Mouse (Mus musculus) embryo, embryonic 10 days (tissue): Measurements from ENCODE around the gene Bdkrb2.

Source experiments
- DNase-seq: peaks from one replicate; pipeline ENCODE4 v3.0.0-alpha.2; 2015; ENCODE audit warnings: low spot score

Bdkrb2 gene

GRCm38 (mm10) chr12:105590786-105591185 is 27.8 kb downstream of the Bdkrb2 start:
- no peak for DNase-seq

GRCm38 (mm10) chr12:105592361-105592761 is 29.3 kb downstream of the Bdkrb2 start:
- DNase-seq, result no peak

- no peak for DNase-seq
Observed at GRCm38 (mm10) chr12:105593471-105593870, 30.4 kb downstream of the Bdkrb2 start.

GRCm38 (mm10) chr12:105597135-105597534 is 34.1 kb downstream of the Bdkrb2 start:
- DNase-seq, result no peak

GRCm38 (mm10) chr12:105598503-105598902 is 35.5 kb downstream of the Bdkrb2 start:
- DNase-seq, result no peak

GRCm38 (mm10) chr12:105599098-105599497 is 36.1 kb downstream of the Bdkrb2 start:
- no peak for DNase-seq

- DNase-seq, result no peak
Observed at GRCm38 (mm10) chr12:105601586-105601985, 38.6 kb downstream of the Bdkrb2 start.

GRCm38 (mm10) chr12:105602581-105603210 is 39.7 kb downstream of the Bdkrb2 start, which contains the start of gene Bdkrb1:
Bdkrb1 (plus strand) TSS chr12:105603085.
- DNase-seq, result no peak

- no peak for DNase-seq
Observed at GRCm38 (mm10) chr12:105603904-105604303, 40.9 kb downstream of the Bdkrb2 start.

GRCm38 (mm10) chr12:105605212-105605611 is 42.2 kb downstream of the Bdkrb2 start:
- peak; percentile 70 for DNase-seq

GRCm38 (mm10) chr12:105606881-105607280 is 43.9 kb downstream of the Bdkrb2 start:
- DNase-seq, result no peak

- DNase-seq, result no peak
Observed at GRCm38 (mm10) chr12:105611045-105611444, 48.0 kb downstream of the Bdkrb2 start.

- peak; percentile 94 for DNase-seq
Observed at GRCm38 (mm10) chr12:105611748-105612147, 48.7 kb downstream of the Bdkrb2 start.

- DNase-seq, result no peak
Observed at GRCm38 (mm10) chr12:105613559-105613958, 50.5 kb downstream of the Bdkrb2 start.

GRCm38 (mm10) chr12:105622048-105622447 is 59.0 kb downstream of the Bdkrb2 start:
- DNase-seq, result no peak

GRCm38 (mm10) chr12:105622981-105623539 is 60.0 kb downstream of the Bdkrb2 start:
- DNase-seq, result no peak

- DNase-seq, result no peak
Observed at GRCm38 (mm10) chr12:105625798-105626197, 62.8 kb downstream of the Bdkrb2 start.

- DNase-seq, result no peak
Observed at GRCm38 (mm10) chr12:105634374-105635067, 71.5 kb downstream of the Bdkrb2 start.

- DNase-seq, result no peak
Observed at GRCm38 (mm10) chr12:105636551-105636950, 73.5 kb downstream of the Bdkrb2 start.

- no peak for DNase-seq
Observed at GRCm38 (mm10) chr12:105637554-105637953, 74.5 kb downstream of the Bdkrb2 start.

GRCm38 (mm10) chr12:105642770-105643321 is 79.8 kb downstream of the Bdkrb2 start:
- DNase-seq, result no peak
